Comparison of ENCODE assay signal across 8 mouse cellular contexts in genomic region chr15:100551326-100552307, GRCm38 (mm10). TPM values are rescaled to one million over a fixed set of nuclear protein-coding genes. Genes with fewer than 3 reads are reported as not detected.
A peak's percentile ranks its signal among the peaks of the same experiment; 100 is the strongest.
DNase-seq lines count a peak whose midpoint lies in the region; ATAC-seq and TF ChIP-seq lines count a peak whose summit lies in the region.

Tfcp2 (minus strand) TSS chr15:100552008.

- H3K9ac ChIP-seq in heart, embryonic 12.5 days = peak within 1 kb of the TSS; percentile 95
- H3K9ac ChIP-seq in kidney, postnatal 0 days (ENCODE audit: low read depth, low read length) = peak within 1 kb of the TSS; percentile 91
- H3K9ac ChIP-seq in liver, embryonic 11.5 days (ENCODE audit: low read depth, low read length) = peak within 1 kb of the TSS; percentile 89
- H3K9ac ChIP-seq in stomach, embryonic 14.5 days (replicated peaks; ENCODE audit: low read depth, low read length) = peak within 1 kb of the TSS; percentile 86

- peak; percentile 98 for ATAC-seq in erythroid progenitor cell, adult 5-6 weeks (replicated peaks; ENCODE audit: low FRiP score, poor library complexity, severe bottlenecking)
- ATAC-seq in heart, embryonic 12.5 days (ENCODE audit: insufficient number of reproducible peaks, low FRiP score) = peak; percentile 99
- ATAC-seq in kidney, postnatal 0 days (replicated peaks; ENCODE audit: low FRiP score, low read depth) = peak; percentile 99
- peak; percentile 99 for ATAC-seq in liver, embryonic 11.5 days (replicated peaks; ENCODE audit: low FRiP score)
- ATAC-seq in stomach, embryonic 14.5 days (ENCODE audit: insufficient number of reproducible peaks, insufficient read depth, low FRiP score, low read depth) = peak; percentile 99

- under 1% methylated on average over 84 of the region's 84 CpGs for WGBS in heart, embryonic 12.5 days
- WGBS in kidney, postnatal 0 days = under 1% methylated on average over 83 of the region's 84 CpGs
- under 1% methylated on average over 83 of the region's 84 CpGs for WGBS in liver, embryonic 11.5 days
- WGBS in stomach, embryonic 14.5 days = under 1% methylated on average over 84 of the region's 84 CpGs

- H3K27me3 ChIP-seq in heart, embryonic 12.5 days (replicated peaks) = no peaks in the 10 kb centered on the region
- no peaks in the 10 kb centered on the region for H3K27me3 ChIP-seq in kidney, postnatal 0 days (ENCODE audit: insufficient read depth, low read length)
- H3K27me3 ChIP-seq in liver, embryonic 11.5 days (replicated peaks; ENCODE audit: control insufficient read depth, insufficient read depth, low read length) = no peaks in the 10 kb centered on the region
- no peaks in the 10 kb centered on the region for H3K27me3 ChIP-seq in stomach, embryonic 14.5 days (ENCODE audit: control insufficient read depth, insufficient read depth, low read length)

- peak; percentile 96 for DNase-seq in CD4-positive helper T cell, adult 2 months (ENCODE audit: low read depth, low spot score)
- DNase-seq in brain, embryonic 18.5 days (ENCODE audit: low read depth, low spot score) = peak; percentile 95
- DNase-seq in kidney, postnatal 0 days (ENCODE audit: low spot score) = peak; percentile 99
- peak; percentile 96 for DNase-seq in liver, embryonic 11.5 days (ENCODE audit: low spot score)
- peak; percentile 96 for DNase-seq in naive thymus-derived CD4-positive, alpha-beta T cell, adult 2 months (ENCODE audit: low read depth)

- H3K4me3 ChIP-seq in heart, embryonic 12.5 days = peak within 1 kb of the TSS; percentile 94
- peak within 1 kb of the TSS; percentile 82 for H3K4me3 ChIP-seq in kidney, postnatal 0 days (replicated peaks; ENCODE audit: low read depth, low read length)
- peak within 1 kb of the TSS; percentile 90 for H3K4me3 ChIP-seq in liver, embryonic 11.5 days (ENCODE audit: low read depth, low read length)
- H3K4me3 ChIP-seq in stomach, embryonic 14.5 days (ENCODE audit: low read depth, low read length) = peak within 1 kb of the TSS; percentile 66

- peaks cover 22% of the 10 kb centered on the region for H3K4me1 ChIP-seq in heart, embryonic 12.5 days (replicated peaks)
- no peaks in the 10 kb centered on the region for H3K4me1 ChIP-seq in kidney, postnatal 0 days (replicated peaks; ENCODE audit: insufficient read depth, low read length)
- peaks cover 3% of the 10 kb centered on the region; the same call in 1 of the 2 replicates for H3K4me1 ChIP-seq in liver, embryonic 11.5 days (replicated peaks; ENCODE audit: control insufficient read depth, insufficient read depth, low read length)
- 0 out of 2 replicates have a peak, but pooled peaks cover 4% of the 10 kb centered on the region for H3K4me1 ChIP-seq in stomach, embryonic 14.5 days (ENCODE audit: control insufficient read depth, insufficient read depth, low read length)

- TF ChIP-seq CTCF in kidney, postnatal 0 days (IDR thresholded peaks at IDR 0.05; ENCODE audit: low read depth) = peak; percentile 3; the same call in 1 of the 2 replicates

- H3K27ac ChIP-seq in heart, embryonic 12.5 days (ENCODE audit: poor library complexity, severe bottlenecking) = peak within 1 kb of the TSS; percentile 94
- peak within 1 kb of the TSS; percentile 98 for H3K27ac ChIP-seq in kidney, postnatal 0 days
- peak within 1 kb of the TSS; percentile 91 for H3K27ac ChIP-seq in liver, embryonic 11.5 days (ENCODE audit: low read depth, low read length)
- H3K27ac ChIP-seq in stomach, embryonic 14.5 days (ENCODE audit: low read length) = peak within 1 kb of the TSS; percentile 77

- peak within 1 kb of the TSS; percentile 99 for H3K4me2 ChIP-seq in heart, embryonic 12.5 days
- peak within 1 kb of the TSS; percentile 94 for H3K4me2 ChIP-seq in kidney, postnatal 0 days (ENCODE audit: low read length)
- H3K4me2 ChIP-seq in liver, embryonic 11.5 days = peak within 1 kb of the TSS; percentile 92
- peak within 1 kb of the TSS; percentile 74 for H3K4me2 ChIP-seq in stomach, embryonic 14.5 days (replicated peaks; ENCODE audit: low read depth, low read length)

- H3K9me3 ChIP-seq in heart, embryonic 12.5 days (replicated peaks) = no peaks in the 10 kb centered on the region
- no peaks in the 10 kb centered on the region for H3K9me3 ChIP-seq in kidney, postnatal 0 days (replicated peaks; ENCODE audit: low read length)
- no peaks in the 10 kb centered on the region for H3K9me3 ChIP-seq in liver, embryonic 11.5 days (ENCODE audit: control insufficient read depth, low read length)
- no peaks in the 10 kb centered on the region for H3K9me3 ChIP-seq in stomach, embryonic 14.5 days (ENCODE audit: control insufficient read depth, low read depth, low read length)

- H3K36me3 ChIP-seq in heart, embryonic 12.5 days = peaks cover 18% of the 10 kb centered on the region
- H3K36me3 ChIP-seq in kidney, postnatal 0 days (ENCODE audit: insufficient read depth, low read length) = 0 out of 2 replicates have a peak, but pooled peaks cover 3% of the 10 kb centered on the region
- peaks cover 4% of the 10 kb centered on the region; the same call in 1 of the 2 replicates for H3K36me3 ChIP-seq in liver, embryonic 11.5 days (ENCODE audit: control insufficient read depth, insufficient read depth, low read length)
- no peaks in the 10 kb centered on the region; the same call in 1 of the 2 replicates for H3K36me3 ChIP-seq in stomach, embryonic 14.5 days (ENCODE audit: control insufficient read depth, insufficient read depth, low read length)

RNA-seq across cellular contexts. Expression of gene Tfcp2, which starts in this region (rescaled TPM):
- 5.0 and 17.7 TPM in 2 replicates for total RNA-seq in erythroid progenitor cell, adult 5-6 weeks (2015; ENCODE audit: low replicate concordance)
- 17.1 and 21.6 TPM in 2 replicates for total RNA-seq in erythroid progenitor cell, adult 5-6 weeks (2017; ENCODE audit: low replicate concordance)
- 23.7 and 24.5 TPM in 2 replicates for polyA plus RNA-seq in heart, embryonic 12.5 days (2016; fragmentation: Nextera tagmentation; extraction: Ambion mirVana)
- 28.6 and 29.1 TPM in 2 replicates for polyA plus RNA-seq in kidney, postnatal 0 days (2015; fragmentation: Nextera tagmentation; extraction: Ambion mirVana)
- polyA plus RNA-seq in liver, embryonic 11.5 days (2014; fragmentation: Nextera tagmentation; extraction: Ambion mirVana) = 12.8 and 13.0 TPM in 2 replicates
- polyA plus RNA-seq in stomach, embryonic 14.5 days (2014; fragmentation: Nextera tagmentation; extraction: Ambion mirVana) = 26.5 and 30.1 TPM in 2 replicates

Comparison
In these comparisons a context has a peak if more than half of its experiments do, and no peak if none do; other contexts are left out.
1. Peak in every context shown above with its lines: DNase-seq, ATAC-seq, H3K4me3 ChIP-seq and H3K27ac ChIP-seq.